Mouse (Mus musculus) forebrain, embryonic 15.5 days (tissue): ENCODE results near the gene Ccdc186. TPM values are rescaled to one million over a fixed set of nuclear protein-coding genes. Genes with fewer than 3 reads are reported as not detected.

ENCODE experiments used
- ATAC-seq: fragments of 200-750 bp; cut with Nextera tagmentation; replicated peaks from 2 replicates; pipeline ENCODE4 v1.8.0; 2017; ENCODE audit warnings: mild to moderate bottlenecking, moderate TSS enrichment, moderate library complexity
- H3K27ac ChIP-seq: fragments of 300-500 bp; sonication (generic); replicated peaks from 2 replicates; pipeline ENCODE4 v1.5.1; 2015; ENCODE audit warnings: mild to moderate bottlenecking, inconsistent platforms
- H3K27me3 ChIP-seq: fragments of 300-500 bp; sonication (generic); 2 replicates; pipeline ENCODE4 v1.6.1; 2015; ENCODE audit warnings: inconsistent platforms
- H3K36me3 ChIP-seq: fragments of 300-500 bp; sonication (generic); 2 replicates; pipeline ENCODE4 v1.6.1; 2015; ENCODE audit warnings: mild to moderate bottlenecking, inconsistent platforms
- H3K4me1 ChIP-seq: fragments of 300-500 bp; sonication (generic); 2 replicates; pipeline ENCODE4 v1.6.1; 2015; ENCODE audit warnings: inconsistent platforms
- H3K4me2 ChIP-seq: fragments of 300-500 bp; sonication (generic); replicated peaks from 2 replicates; pipeline ENCODE4 v1.6.1; 2015; ENCODE audit warnings: mild to moderate bottlenecking, inconsistent platforms
- H3K4me3 ChIP-seq: fragments of 300-500 bp; sonication (generic); 2 replicates; pipeline ENCODE4 v1.5.1; 2015; ENCODE audit warnings: mild to moderate bottlenecking, inconsistent platforms
- H3K9ac ChIP-seq: fragments of 300-500 bp; sonication (generic); replicated peaks from 2 replicates; pipeline ENCODE4 v1.6.1; 2015; ENCODE audit warnings: mild to moderate bottlenecking, inconsistent platforms
- H3K9me3 ChIP-seq: fragments of 300-500 bp; sonication (generic); 2 replicates; pipeline ENCODE4 v1.6.1; 2016; ENCODE audit warnings: inconsistent platforms
- WGBS: fragments of 180-500 bp; shearing (Covaris S2); methylation state at CpG from one replicate; pipeline ENCODE4 v1.1.7; 2015; ENCODE audit warnings: mixed read lengths; 5-methylcytosine and 5-hydroxymethylcytosine counted together
- polyA plus RNA-seq: library from polyadenylated mRNA; unstranded; fragments of >200 nt; fragmentation: Nextera tagmentation; extraction: Ambion mirVana; gene quantifications from 2 replicates; pipeline ENCODE4 v1.2.1, GENCODE M21; 2015

Gene Ccdc186
- polyA plus RNA-seq, 1 experiment from 2014 or later = 27.6 TPM

DNA sequence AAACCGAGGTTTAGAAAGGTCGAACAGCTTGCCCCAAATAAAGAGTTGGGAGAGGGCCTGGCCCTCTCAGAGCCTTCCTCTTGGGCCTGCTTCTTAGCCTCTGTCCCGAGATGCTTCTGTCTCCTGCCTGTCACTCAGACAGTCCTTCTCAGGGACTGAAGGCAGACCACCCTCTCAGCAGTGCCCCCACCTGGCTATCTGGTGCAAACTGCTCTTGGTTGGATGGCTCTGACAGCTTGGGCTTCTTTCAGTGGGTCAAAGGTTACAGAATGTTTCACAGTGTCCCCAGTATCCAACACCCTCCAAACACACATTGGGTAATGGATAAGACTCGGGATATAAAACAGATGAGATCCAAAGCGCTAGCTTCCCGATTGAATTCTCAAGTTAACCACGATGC, 76.9 kb downstream of the Ccdc186 start:
- 66% methylated on average over 7 of the region's 7 CpGs for whole genome bisulfite sequencing
- Histone ChIP-seq H3K9ac (no peak overlapping the region), H3K9me3 (no peaks in the 10 kb centered on the region), H3K4me2 (no peak overlapping the region), H3K4me3 (no peak overlapping the region), H3K27me3 (no peaks in the 10 kb centered on the region), H3K27ac (no peak overlapping the region; the same call in 1 of the 2 replicates), H3K36me3 (no peaks in the 10 kb centered on the region), H3K4me1 (peaks cover 12% of the 10 kb centered on the region)
- no peak for ATAC-seq

Other genes starting within 250 kb of the Ccdc186 start
- gene Adrb1, start 100.0 kb downstream of the Ccdc186 start, polyA plus RNA-seq = 1.6 TPM in 2 replicates
- 0.73 and 0.75 TPM in 2 replicates for gene Tdrd1, start 4.0 kb upstream of the Ccdc186 start, polyA plus RNA-seq
- gene Vwa2, start 52.1 kb upstream of the Ccdc186 start, polyA plus RNA-seq = 0.28 and 0.32 TPM in 2 replicates
- gene Afap1l2, start 186.0 kb upstream of the Ccdc186 start, polyA plus RNA-seq = 5.9 and 6.8 TPM in 2 replicates